Mouse (Mus musculus): ENCODE measurements around the gene Gm36864.

Gene Gm36864

DNA sequence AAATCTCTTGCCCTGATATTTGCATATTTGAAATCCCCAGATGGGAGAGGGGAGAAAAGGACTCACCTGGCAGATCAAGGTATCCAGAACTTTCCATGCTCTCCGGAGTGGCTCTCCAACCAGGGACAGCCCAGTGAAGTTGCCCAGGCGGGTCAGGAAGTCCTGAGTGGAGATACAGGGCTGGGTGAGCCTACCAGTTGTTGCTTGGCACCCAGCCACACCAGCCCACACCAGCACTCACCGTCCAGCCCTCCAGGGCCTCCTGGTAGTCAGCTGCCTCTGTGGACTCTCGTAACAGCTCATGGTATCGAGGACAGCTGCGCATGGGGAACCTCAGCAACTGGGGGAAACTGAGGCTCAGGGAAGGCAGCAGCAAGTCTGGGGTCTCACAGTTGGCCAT, 19.0 kb downstream of the Gm36864 start:
- no peak for DNase-seq (ENCODE audit: low read depth in 1 of 2, low spot score in 2 of 2)

DNA sequence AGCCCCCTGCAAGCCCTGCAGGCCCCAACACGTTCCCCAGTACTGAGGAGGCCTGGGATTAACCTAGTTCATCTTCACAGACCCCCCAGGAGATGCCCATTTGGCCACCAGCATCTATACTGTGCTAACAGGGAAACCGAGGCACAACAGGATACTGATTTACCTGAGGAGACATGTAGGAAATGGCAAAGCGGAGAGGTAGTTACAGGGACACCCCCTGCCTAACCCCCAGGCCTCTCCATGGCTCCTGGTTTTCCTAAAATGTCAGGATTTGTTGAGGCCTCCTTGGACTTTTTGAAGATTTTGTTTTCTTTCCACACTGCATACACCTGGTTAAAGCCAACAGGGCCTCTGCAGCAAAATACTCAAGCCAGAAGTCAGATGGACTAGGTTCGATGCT, 21.3 kb downstream of the Gm36864 start, which contains the start of gene Acp4:
Gene Acp4, minus strand, starts transcription at position 101 of the 400 bp plus-strand sequence.
- DNase-seq (ENCODE audit: low read depth in 1 of 2, low spot score in 2 of 2) = no peak

DNA sequence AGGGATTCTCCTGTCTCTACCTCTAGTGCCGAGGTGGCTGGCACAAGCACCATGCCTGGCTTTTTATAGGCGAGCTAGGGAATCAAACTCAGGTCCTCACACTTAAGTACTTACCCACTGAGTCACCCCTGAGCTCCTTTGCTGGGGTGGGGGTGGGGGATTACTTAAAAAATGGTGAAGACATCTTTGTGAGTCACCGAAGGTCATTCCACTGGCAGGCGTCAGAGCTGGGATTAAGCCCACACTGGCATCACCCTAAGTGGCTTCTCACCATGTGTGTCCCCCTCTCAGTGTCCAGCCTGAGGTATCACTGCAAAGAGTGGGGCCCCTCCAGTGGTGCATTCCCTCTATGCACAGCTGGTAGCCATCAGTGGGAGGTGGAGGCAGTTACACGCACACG, 24.4 kb downstream of the Gm36864 start:
- DNase-seq (ENCODE audit: low read depth in 1 of 2, low spot score in 2 of 2) = no peak

DNA sequence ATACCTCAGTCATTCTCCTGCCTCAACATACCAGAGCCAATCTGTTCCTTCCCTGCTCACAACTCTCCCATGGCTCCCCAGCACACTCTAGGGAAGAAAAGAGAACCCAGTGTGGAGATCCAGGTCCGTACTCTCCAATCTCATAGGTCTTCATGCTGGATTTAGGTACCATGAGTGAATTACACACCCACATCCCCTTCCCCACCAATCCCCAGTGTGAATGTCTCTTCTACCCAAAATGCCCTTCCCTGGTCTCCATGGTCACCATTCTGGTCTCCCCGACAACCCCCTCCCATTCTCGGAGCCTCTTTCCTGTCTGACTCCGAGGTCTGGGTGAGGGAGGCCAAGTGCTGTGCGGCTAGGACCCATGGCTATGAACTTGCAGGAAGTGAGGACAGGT, 25.2 kb downstream of the Gm36864 start, which contains the start of gene Gm15517:
Gene Gm15517, plus strand, starts transcription at position 301 of the 400 bp plus-strand sequence.
- no peak for DNase-seq (ENCODE audit: low read depth in 1 of 2, low spot score in 2 of 2)

DNA sequence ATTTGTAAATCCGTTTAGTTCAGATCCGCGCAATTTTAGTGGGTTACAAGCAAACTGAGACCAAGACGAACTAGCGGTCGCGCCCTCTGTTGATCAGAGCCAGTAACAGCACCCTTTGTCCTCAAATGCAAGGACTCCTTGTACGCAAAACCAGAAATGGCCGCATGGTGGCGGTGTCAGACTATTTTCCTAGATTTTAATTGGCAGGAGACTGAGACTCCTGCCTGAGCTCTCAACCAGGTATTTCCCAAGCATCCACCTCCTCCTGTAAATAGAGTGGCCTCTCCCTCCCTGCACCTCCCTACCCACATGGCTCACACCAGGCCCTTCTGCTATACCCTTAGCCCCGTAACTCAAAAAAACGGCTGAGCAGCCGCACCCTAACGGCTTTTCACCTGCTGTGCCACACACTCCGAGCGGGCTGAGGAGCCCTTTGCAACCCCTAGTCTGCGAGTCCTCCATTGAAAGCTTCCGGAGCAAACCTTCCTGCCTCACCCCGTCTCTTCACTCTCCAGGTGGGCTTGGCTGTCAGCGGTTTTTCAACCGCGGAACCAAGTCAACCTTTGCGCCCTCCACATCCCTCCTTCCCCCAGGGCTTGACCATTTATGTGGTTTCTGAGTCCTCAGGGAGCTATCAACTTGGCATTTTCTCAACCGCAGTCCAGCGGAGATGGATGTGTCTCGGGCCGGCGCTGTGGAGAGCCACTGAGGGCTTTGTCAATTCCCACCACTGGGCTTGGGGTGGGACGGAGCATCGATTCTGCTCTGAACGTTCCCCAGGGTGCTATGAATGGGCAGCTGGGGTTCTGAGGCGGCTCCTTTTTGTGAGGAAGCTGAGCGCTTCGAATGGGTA, 27.0 kb downstream of the Gm36864 start:
- DNase-seq (ENCODE audit: low read depth in 1 of 2, low spot score in 2 of 2) = peak; percentile 72 to 85

DNA sequence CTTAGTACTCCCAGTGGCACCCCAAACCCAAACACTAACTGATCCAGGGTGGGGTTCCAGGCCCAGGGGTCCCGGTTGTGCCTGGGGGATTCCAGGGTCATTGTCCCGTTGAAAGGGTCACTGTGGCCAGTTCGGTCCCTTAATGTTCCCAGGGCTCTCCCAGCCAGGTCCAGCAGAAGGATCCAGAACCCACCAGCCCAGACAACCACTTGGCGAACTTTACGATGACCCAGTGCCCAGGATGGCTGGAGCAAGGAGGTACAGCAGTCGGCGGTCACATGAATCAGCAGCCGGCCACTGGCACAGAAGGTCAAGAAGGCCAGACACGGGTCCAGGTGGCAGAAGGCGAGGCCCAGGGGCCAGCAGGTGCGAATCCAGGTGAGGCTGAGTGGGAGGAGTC, 32.1 kb downstream of the Gm36864 start:
- DNase-seq (ENCODE audit: low read depth in 1 of 2, low spot score in 2 of 2) = no peak

DNA sequence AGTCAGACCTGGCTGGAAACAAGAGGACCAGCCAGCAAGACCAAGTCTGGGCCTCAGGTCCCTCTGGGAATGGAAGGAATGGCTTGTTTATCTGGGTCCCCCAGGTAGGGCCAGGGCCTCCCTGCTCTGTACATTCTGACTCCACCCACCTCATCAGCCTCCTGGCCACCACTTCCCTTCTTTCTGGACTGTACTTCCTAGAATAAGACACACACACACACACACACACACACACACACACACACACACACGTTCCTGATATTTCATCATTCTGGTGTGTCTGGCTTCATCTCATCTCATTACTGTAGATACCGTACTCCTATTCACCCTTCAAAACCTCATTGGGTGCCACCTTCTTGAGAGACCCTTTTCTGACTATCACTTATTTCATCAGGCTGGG, 33.4 kb downstream of the Gm36864 start:
- no peak for DNase-seq (ENCODE audit: low read depth in 1 of 2, low spot score in 2 of 2)

DNA sequence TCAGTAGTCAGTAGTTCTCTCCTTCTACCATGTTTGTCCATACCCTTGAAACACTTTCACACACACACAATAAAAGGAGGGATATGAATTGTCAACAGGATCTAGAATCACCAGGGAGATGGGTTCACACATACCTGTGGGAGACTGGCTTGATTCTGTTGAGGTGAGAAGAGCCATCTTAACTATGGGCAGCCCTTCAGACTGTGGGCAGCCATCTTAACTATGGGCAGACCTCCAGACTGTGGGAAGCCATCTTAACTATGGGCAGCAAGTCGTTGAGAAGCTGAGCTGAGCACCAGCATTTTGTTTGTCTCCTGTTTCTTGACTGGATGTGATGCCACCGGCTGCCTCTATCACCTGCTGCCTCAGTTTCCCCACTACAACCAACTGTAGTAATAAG, 35.3 kb downstream of the Gm36864 start:
- DNase-seq (ENCODE audit: low read depth in 1 of 2, low spot score in 2 of 2) = no peak

DNA sequence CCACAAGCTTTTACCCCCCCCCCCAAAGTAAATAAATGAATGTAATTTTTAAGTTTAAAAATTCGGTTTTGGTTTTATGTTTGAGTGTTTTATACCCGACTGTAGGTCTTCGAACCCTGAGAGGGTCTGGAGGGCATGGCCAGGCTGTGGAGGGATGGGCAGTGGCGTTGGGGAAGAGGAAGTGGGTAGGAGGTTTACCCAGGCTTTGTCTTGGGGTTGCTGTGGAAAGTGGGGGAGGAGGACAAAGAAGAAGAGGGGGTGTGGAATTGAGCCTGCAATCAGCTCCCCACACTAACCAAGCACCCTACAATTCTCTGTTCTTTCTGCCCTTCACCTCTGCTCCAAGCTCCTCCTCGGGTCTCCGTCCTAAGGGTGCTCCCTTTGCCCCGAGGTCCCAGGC, 36.6 kb downstream of the Gm36864 start:
- no peak for DNase-seq (ENCODE audit: low read depth in 1 of 2, low spot score in 2 of 2)

DNA sequence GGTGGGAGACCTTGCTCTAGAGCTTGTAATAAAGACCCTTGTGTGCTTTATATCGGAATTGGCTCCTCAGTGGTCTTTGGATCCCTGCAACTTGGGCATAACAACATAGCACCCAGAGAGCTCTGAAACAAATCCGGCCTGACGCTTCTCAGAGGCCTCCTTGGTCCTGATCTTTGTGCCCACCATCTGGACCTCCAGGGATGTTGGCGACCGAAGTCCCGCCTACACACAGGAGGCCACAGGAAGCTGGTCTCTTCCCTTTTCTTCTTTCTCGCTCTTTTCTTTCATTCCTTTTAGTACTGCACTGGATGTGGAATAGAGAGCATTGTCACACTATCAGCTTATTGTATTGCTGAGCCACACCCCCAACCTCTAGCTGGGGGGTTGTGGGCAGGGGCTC, 37.5 kb downstream of the Gm36864 start:
- DNase-seq (ENCODE audit: low read depth in 1 of 2, low spot score in 2 of 2) = no peak

DNA sequence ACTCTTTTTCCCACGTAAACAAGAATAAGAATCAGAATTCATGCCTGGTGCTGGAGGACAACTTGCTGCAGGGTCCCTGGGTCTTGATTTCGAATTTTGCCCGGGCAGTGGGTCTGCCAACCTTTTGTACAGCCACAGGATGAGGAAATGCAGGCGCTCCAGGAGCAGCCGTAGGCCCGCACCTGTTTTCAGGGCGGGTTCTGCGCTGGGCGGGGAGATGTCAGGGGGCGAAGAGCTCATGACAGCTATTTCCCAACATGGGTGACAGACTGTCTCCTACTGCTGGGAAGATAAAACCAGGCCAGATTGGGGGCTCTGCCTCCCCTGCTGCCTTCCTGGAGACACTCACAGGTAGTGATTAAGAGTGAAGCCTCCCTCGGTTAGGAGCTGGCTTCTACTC, 38.1 kb downstream of the Gm36864 start:
- DNase-seq (ENCODE audit: low read depth in 1 of 2, low spot score in 2 of 2) = no peak

DNA sequence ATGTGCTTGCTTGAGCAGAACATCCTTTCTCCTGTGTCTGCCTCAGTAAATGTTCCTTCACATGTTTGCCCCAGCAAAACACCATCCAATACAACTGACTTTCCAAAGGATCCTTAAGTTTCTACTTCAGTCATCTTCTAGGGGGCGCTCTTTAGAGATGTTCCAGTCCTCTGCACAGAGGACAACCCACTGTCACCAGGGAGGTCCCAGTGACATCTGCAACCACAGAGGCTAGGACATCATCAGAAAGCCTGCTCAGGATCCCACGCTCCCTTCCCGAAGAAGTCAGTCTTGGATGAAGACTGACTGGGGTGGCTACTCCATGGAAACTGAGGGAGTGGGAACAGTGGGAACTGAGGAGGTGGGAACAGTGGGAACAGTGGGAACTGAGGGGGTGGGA, 39.6 kb downstream of the Gm36864 start:
- no peak for DNase-seq (ENCODE audit: low read depth in 1 of 2, low spot score in 2 of 2)

DNA sequence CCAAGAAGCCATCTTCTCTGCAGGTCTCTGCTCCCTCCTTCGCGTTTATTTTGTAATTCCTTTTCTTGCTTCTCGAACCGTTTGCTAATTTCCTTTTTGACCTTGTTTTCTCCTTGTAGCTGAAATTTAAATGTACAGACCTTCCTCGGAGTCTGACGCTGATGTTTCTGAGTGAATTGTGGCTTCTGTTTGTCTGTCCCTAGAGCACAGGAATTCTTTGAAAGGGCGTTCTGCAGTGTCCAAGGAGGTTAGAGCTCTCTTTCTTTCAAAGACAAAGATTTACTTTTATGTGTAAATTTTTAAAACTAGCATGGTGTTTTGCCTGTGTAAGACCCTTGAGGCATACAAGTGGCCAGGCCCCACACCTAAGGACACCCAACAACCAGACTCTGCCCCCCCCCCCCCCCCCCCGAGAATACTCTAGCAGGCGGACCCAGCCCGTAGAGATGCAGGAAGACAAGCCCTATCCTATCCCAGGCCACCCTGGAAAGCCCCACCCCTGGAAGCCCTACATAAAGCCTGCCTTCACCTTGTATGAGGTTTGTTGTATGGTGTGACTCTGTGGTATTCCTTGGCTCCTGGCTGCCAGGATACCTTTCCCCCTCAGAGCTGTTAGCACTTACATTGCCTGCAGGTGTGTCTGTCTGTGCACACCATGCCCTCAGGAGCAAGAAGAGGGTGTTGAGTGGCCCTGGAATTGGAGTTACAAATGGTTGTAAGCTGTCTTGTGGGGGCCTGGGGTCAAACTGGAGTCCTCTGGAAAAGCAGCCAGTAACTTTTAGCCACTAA, 40.7 kb downstream of the Gm36864 start:
- DNase-seq (ENCODE audit: low read depth in 1 of 2, low spot score in 2 of 2) = no peak

DNA sequence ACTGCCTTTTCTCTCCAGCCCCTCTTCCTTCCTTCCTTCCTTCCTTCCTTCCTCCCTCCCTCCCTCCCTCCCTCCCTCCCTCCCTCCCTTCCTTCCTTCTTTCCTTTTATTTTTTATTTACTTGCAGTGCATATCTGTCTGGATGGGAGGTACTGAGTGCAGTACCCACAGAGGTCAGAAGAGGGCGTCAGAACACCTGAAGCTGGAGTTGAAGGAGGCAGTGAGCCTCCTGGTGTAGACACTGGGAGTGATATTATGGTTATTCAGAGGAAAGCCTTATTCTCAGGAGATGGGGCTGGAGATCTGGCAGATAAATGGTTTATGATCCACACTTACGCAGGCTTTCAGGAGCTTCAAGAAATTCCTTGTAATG, 41.3 kb downstream of the Gm36864 start:
- no peak for DNase-seq (ENCODE audit: low read depth in 1 of 2, low spot score in 2 of 2)

DNA sequence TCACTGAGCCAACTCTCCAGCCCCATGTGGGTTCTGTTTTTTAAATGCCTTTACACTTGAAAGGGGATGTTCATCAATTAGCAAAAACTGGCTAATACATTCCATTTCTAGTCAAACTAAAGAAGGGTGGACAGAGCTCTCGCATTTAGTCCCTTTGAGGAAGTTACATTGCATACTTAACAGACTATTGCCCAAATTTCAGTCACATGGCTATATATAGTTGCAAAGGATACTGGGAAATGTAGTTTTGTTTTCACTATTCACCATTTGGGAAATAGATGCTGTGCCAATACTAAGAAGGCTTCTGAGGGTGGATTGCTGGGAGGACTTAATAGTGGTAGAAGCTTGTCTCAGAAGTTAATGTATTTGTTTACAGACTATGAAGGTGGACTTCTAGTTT, 45.0 kb downstream of the Gm36864 start:
- no peak for DNase-seq (ENCODE audit: low read depth in 1 of 2, low spot score in 2 of 2)

DNA sequence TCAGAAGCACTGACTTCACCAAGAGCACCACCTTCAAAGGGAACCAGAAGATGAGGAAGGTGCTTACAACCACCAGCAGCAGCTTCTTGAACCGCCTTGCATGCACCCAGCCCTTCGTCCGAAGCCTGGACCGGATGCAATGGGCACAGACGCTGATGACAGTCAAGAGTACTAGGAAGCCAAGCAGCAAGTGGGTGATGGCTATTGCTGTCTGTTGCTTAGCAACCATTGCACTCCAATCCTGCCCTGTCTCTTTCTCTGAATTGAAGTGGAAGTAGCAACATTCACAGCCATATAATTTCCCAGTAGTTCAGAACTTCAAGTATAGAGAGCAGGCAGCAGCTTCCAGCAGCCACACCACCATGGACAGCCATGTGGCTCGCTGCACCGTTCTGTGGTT, 45.6 kb downstream of the Gm36864 start:
- DNase-seq (ENCODE audit: low read depth in 1 of 2, low spot score in 2 of 2) = no peak

DNA sequence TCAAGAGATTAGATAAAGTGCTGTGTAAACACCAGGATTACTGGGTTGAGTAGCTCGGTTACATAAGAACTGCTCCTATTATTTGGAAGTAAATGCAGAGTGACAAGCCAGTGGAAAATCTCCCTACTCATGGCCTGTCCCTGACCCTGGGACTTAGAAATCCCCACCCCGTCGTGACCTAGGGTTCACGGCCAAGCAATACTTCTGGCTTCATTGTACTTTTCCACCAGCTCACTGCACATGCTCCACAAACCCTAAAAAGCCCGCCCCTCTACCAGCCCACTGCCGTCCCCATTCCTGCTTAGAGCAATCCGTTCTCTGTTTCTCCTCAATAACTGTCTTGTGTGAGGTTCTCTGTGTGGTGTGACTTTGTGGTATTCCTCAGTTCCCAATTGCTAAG, 51.8 kb downstream of the Gm36864 start:
- DNase-seq (ENCODE audit: low read depth in 1 of 2, low spot score in 2 of 2) = no peak

DNA sequence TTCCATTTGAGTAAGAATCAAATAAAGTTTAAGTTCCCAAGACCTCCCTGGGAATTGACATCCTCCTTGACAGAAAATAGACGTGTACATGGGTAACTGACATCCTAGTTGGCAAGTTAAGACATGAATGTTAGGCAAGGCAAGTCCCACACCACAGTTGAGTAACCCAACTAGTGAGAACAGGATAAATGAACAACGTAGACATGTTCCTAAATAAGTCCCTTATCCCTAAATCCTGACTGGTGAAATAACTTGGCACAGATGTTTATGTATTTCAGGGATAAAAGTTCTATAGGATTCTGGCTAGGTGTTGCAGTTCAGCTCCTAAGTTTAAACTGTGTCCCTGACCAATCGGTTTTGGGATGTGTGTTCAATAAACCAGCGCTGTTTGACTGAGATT, 55.0 kb downstream of the Gm36864 start:
- DNase-seq (ENCODE audit: low read depth in 1 of 2, low spot score in 2 of 2) = no peak

DNA sequence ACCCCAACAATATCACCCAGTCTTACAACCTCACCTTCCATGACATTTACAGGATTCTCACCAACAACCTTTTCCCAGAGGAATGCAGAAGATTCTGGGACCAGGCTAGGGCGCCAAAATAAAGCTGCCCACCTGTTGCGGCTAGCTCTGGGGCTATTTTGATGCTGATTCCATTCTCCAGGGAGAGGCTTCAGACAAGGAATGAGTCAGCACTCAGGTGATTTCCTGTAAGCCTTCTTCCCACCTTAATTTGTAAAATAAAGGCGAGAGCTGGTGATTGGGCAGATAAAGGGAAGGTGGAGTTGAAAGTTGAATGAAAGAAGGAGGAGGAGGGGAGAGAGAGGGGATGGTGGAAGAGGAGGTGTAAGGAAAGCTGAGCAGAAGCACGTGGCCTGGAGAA, 55.4 kb downstream of the Gm36864 start:
- no peak for DNase-seq (ENCODE audit: low read depth in 1 of 2, low spot score in 2 of 2)
